ENCODE assay signal across 16 mouse cellular contexts in the genomic region with DNA sequence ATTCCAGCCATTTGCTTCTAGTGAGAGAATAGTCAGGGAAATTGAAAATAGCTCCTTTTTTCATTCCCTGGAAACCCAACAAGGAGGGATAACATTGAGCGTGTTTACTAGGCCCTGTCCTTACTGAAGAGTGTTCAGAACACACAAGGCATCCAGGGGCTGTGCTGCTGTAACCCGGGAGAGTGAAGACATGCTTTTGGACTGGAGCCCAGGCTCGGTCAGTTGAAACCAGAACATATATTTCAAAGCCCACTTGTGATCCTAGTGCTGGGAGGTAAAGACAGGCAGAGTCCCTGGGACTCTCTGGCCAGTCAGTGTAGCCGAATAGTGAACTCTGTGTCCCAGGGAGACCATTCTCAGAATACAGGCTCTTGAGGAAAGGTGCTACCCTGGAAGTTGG.
DNase-seq lines count a peak whose midpoint lies in the region; ATAC-seq and TF ChIP-seq lines count a peak whose summit lies in the region.
"Had no signal": no experiment of that assay in that cellular context is flagged by ENCODE, and none has a peak within 500 bp of the region (broad histone marks: within the 10 kb centered on the region; RNA-seq: fewer than 3 reads in every experiment).

No protein-coding gene starts in this region.

- no peak overlapping the region for H3K9ac ChIP-seq in heart, embryonic 12.5 days
- H3K9ac ChIP-seq in kidney, embryonic 14.5 days (ENCODE audit: low read depth, low read length) = no peak overlapping the region
- no peak overlapping the region for H3K9ac ChIP-seq in hindbrain, postnatal 0 days (replicated peaks; ENCODE audit: low read length)
- H3K9ac ChIP-seq: embryonic facial prominence, embryonic 12.5 days; forebrain, embryonic 13.5 days had no signal

- TF ChIP-seq CTCF in hindbrain, postnatal 0 days (IDR thresholded peaks at IDR 0.05; ENCODE audit: low read depth) = no peak
- no peak for TF ChIP-seq CTCF in gastrocnemius, adult 2 months (IDR thresholded peaks at IDR 0.05)

- no peak overlapping the region for H3K4me3 ChIP-seq in heart, embryonic 12.5 days
- no peak overlapping the region for H3K4me3 ChIP-seq in kidney, embryonic 14.5 days (ENCODE audit: low read length)
- H3K4me3 ChIP-seq in hindbrain, postnatal 0 days (ENCODE audit: low read length) = no peak overlapping the region
- H3K4me3 ChIP-seq in gastrocnemius, adult 2 months = no peak overlapping the region
- H3K4me3 ChIP-seq: embryonic facial prominence, embryonic 12.5 days; forebrain, embryonic 13.5 days; megakaryocyte, embryonic 14.5 days had no signal

- no peak for DNase-seq in heart, adult 8-10 months (ENCODE audit: low spot score)
- DNase-seq in kidney, postnatal 4 days = peak; percentile 51 to 63
- DNase-seq in NIH3T3 (ENCODE audit: low read depth) = peak; percentile 64
- DNase-seq in hindbrain, postnatal 0 days (ENCODE audit: low spot score) = peak; percentile 55
- DNase-seq in gastrocnemius, adult 2 months = no peak
- no peak for DNase-seq in frontal cortex, postnatal 10 days (ENCODE audit: low spot score in 2 of 2)
- DNase-seq: cerebellum, postnatal 14 days; kidney, adult 2 months; thymus, postnatal 36 days had no signal

- peak; percentile 51; the same call in 1 of the 2 replicates for ATAC-seq in heart, embryonic 12.5 days (ENCODE audit: insufficient number of reproducible peaks, low FRiP score)
- ATAC-seq in kidney, embryonic 14.5 days (ENCODE audit: low FRiP score, low TSS enrichment) = no peak
- ATAC-seq in hindbrain, postnatal 0 days = peak; percentile 35; the same call in 1 of the 2 replicates
- ATAC-seq: activated CD4-positive, CD25-positive, alpha-beta regulatory T cell, adult 4 months; forebrain, embryonic 13.5 days had no signal

- H3K4me1 ChIP-seq in heart, embryonic 12.5 days (replicated peaks) = peaks cover 37% of the 10 kb centered on the region
- peaks cover 5% of the 10 kb centered on the region; the same call in 1 of the 2 replicates for H3K4me1 ChIP-seq in kidney, embryonic 14.5 days (ENCODE audit: control insufficient read depth, insufficient read depth, low read length)
- no peaks in the 10 kb centered on the region for H3K4me1 ChIP-seq in hindbrain, postnatal 0 days (ENCODE audit: insufficient read depth, low read length)
- H3K4me1 ChIP-seq: embryonic facial prominence, embryonic 12.5 days; forebrain, embryonic 13.5 days had no signal

- WGBS in heart, embryonic 12.5 days = 26% methylated on average over 4 of the region's 4 CpGs
- WGBS in kidney, embryonic 14.5 days = 55% methylated on average over 4 of the region's 4 CpGs
- WGBS in hindbrain, postnatal 0 days = 39% methylated on average over 4 of the region's 4 CpGs

- intact Hi-C loops in gastrocnemius, adult 2 months (cut with DNase I) = no loop called here

- H3K27me3 ChIP-seq in heart, embryonic 12.5 days (replicated peaks) = no peaks in the 10 kb centered on the region
- H3K27me3 ChIP-seq in kidney, embryonic 14.5 days (ENCODE audit: control insufficient read depth, insufficient read depth, low read length) = no peaks in the 10 kb centered on the region
- H3K27me3 ChIP-seq in hindbrain, postnatal 0 days (ENCODE audit: insufficient read depth, low read length) = no peaks in the 10 kb centered on the region
- H3K27me3 ChIP-seq: embryonic facial prominence, embryonic 12.5 days; forebrain, embryonic 13.5 days; megakaryocyte, embryonic 14.5 days had no signal

- 0 out of 2 replicates have a peak, but pooled peaks cover 6% of the 10 kb centered on the region for H3K36me3 ChIP-seq in heart, embryonic 12.5 days
- 0 out of 2 replicates have a peak, but pooled peaks cover 3% of the 10 kb centered on the region for H3K36me3 ChIP-seq in kidney, embryonic 14.5 days (ENCODE audit: control insufficient read depth, insufficient read depth, low read length)
- no peaks in the 10 kb centered on the region for H3K36me3 ChIP-seq in hindbrain, postnatal 0 days (ENCODE audit: insufficient read depth, low read length)

- H3K9me3 ChIP-seq in heart, embryonic 12.5 days (replicated peaks) = no peaks in the 10 kb centered on the region
- no peaks in the 10 kb centered on the region for H3K9me3 ChIP-seq in kidney, embryonic 14.5 days (ENCODE audit: control insufficient read depth, low read length)
- no peaks in the 10 kb centered on the region for H3K9me3 ChIP-seq in hindbrain, postnatal 0 days (ENCODE audit: low read length)
- H3K9me3 ChIP-seq: embryonic facial prominence, embryonic 12.5 days; forebrain, embryonic 13.5 days; megakaryocyte, embryonic 14.5 days had no signal

- H3K4me2 ChIP-seq in heart, embryonic 12.5 days = no peak overlapping the region
- no peak overlapping the region for H3K4me2 ChIP-seq in kidney, embryonic 14.5 days (replicated peaks; ENCODE audit: low read depth, low read length)
- H3K4me2 ChIP-seq in hindbrain, postnatal 0 days (ENCODE audit: low read depth, low read length) = no peak overlapping the region
- H3K4me2 ChIP-seq: embryonic facial prominence, embryonic 12.5 days; forebrain, embryonic 13.5 days; liver, embryonic 11.5 days had no signal

- H3K27ac ChIP-seq in heart, embryonic 12.5 days (ENCODE audit: poor library complexity, severe bottlenecking) = peak overlapping the region; percentile 44
- no peak overlapping the region for H3K27ac ChIP-seq in kidney, embryonic 14.5 days (ENCODE audit: low read depth, low read length)
- H3K27ac ChIP-seq in hindbrain, postnatal 0 days = no peak overlapping the region
- no peak overlapping the region for H3K27ac ChIP-seq in gastrocnemius, adult 2 months
- H3K27ac ChIP-seq: embryonic facial prominence, embryonic 12.5 days; forebrain, embryonic 13.5 days had no signal

Comparison
In these comparisons a context has a peak if more than half of its experiments do, and no peak if none do; other contexts are left out.
1. DNase-seq: peak in kidney, postnatal 4 days (2 of 2), NIH3T3 (single experiment) and hindbrain, postnatal 0 days (single experiment); none in heart, adult 8-10 months (single experiment), gastrocnemius, adult 2 months (single experiment) and frontal cortex, postnatal 10 days (0 of 2).